Mouse (Mus musculus) ZHBTc4 (cell line): ENCODE results near the gene Wfikkn1.

Source experiments
- DNase-seq: peaks from one replicate; pipeline ENCODE4 v3.0.0-alpha.2; 2011; ENCODE audit warnings: low read depth, low spot score

Gene Wfikkn1

DNA sequence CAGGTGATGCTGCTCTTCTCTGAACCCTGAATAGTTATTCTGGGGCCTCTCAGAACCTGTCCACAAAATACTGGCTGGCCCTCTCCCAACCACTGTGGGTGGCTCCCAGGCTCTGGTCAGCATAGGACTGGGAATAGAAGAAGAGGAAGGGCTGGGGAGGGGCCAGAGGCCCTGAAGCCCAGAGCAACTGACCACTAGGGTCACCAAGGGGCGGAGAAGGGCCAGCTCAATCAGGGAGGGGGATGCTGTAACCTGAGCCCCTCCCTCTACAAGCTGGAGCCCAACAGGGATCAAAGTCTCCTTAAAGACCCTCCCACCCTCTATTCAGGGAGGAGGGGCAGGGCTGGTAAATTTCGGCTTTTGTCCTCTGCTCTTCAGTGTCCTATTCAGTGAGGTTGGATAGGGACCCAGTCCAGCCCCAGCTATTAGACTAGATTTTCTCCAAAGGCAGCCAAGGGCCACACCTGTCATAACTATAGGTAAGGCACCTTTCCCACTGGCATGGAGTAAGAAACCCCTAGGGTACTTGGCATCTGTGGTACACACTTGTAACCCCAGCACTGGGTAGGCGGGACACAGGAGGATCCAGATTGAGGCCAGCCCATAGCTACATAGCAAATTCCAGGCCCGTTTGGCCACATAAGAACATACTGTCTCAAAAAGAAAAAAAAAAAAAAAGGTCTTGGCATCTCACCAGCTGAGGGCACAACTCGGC, at the start of gene Wfikkn1:
Gene Wfikkn1 (minus strand): TSS at position 663 of the 715 bp plus-strand sequence.
- DNase-seq, result no peak

DNA sequence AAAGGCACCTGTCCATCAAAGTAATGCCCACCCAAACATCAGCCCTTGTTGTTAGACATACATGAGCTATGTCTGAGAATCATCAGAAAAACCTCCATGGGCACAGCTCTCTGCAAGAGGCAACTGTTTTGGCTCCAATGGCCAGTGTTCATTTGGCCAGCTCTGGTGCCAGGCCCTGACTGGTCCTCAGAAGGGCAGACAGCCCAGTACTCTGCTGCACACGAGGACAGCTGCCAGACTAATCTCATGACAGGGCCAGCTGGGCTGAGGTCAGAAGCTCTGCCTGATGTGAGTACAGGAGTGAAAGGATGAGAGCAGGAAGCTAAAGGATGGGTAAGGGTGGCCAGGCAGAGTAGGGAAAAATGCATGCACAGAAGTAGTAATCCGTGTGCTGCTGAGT, 44.7 kb upstream of the Wfikkn1 start:
- DNase-seq, result no peak

DNA sequence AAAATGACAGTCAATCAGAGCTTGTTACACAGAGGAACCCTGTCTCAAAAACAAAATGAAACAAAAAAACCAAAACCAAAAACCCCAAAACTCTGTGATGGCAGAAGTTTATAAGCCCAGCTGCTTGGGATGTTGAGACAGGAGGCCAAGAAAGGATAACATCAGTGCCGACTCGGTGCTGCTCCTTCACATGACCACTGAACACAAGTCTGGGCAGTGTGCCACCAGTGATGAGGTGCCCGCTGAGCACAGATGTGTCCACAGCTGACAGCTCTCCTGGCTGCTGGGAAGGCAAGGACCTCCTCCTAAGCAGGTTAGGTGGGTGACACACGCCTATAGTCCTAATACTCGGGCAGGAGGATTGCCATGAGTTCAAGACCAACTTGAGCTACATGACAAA, 41.5 kb upstream of the Wfikkn1 start:
- DNase-seq, result no peak

DNA sequence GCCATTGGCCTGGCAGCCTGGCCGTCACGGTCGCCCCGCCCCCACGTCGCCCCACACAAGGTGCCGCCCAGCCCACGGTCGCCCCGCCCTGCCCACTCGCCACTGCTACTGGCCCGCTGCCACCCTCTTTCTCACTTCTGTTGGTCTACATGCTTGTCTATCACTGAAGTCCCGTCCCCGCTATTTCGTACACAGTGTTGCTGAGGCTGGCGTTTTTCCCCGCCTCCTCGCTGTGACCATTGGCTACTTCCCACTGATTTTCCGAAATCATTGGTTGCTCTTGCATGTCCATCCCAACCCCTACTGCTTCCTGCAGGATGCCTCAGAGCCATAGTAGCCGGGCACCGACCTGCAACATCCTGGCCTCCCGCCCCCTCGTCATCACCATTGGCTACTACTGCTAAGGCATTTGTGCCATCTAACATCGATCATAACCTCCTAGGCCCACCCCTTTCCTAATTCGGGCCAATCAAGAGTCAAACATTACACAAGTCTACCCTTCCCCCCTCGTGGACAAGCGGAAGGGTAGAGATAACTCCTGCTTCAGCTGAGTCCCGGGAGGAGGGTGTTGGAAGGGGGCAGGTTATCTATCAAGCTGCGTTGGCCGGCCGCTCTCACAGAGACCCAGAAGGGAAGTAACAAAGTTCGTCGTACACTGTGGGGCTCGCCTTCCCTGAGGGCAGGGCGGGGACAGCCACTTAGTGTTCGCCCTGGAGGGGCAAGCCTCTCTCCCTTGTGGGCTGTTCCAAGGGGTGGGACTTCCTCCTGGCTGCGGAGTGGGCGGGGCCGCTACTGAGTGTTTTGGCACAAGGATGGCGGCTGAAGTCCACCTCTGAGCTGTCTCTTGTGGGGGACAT, 39.4 kb upstream of the Wfikkn1 start:
- DNase-seq, result peak; percentile 100

DNA sequence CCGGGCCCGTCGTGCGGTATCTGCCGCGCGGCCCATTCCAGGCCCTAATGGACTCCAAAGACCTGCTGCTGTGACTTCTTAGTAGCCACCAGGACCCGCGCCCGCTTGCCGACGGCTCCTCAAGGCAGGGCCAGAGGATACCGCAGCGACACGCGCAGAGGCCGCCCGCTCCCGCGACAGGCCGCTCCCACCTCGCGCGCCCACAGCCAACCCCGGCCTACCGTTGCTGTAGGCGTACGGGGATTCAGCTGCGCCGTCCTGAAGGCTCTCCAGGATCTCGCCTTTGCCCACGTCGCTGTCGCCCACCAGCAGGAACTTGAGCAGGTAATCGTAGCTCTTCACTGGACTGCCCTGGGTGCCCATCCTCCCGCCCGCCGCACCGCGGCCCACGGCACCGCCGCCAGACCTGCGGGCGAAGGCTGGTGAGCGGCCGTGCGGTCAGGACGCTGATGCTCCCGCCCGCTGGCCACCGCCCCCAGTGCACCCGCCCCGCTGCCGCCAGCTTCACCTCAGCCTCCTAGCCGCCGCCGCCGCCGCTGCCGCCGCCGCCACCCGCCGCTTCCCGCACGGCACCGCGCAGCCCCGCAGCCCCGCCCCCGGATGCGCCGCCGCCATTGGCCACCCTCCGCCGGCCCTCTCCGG, 38.6 kb upstream of the Wfikkn1 start, which contains the start of gene Rab40c:
Gene Rab40c (minus strand): TSS at position 584 of the 642 bp plus-strand sequence.
- DNase-seq, result peak; percentile 71

DNA sequence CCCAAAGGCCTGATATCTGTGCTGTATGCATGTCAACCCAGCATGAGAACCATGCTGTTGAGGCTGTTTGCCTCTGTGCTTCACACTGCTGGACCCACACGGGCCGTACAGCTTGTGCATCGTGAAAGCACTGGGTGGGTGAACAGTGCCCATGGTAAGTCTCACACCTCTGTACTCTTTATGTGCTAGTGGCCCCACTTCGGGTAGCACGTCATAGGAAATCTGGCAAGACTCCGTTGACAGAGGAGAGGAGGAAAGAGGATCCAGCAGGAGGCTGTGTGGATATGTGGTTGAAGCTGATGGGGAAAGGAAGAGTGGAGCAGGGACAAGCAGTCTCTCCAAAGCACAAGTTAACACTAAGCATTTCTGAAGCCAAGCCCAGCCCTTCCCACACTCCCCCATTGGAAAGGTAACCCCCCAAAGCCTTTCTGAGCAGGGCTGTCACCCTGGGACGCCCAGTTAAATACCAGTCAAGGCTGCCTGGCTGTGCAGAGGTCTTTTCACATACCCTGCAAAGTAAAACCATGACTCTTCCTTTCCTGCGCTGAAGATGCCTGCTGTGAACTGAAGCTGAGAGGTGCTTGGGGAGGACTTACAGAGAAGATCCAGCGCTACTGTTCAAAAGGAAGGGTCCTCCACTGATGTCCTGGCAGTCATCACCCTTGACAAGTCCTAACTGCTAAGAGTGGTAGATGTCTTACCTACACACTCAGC, 37.5 kb upstream of the Wfikkn1 start:
- no peak for DNase-seq

DNA sequence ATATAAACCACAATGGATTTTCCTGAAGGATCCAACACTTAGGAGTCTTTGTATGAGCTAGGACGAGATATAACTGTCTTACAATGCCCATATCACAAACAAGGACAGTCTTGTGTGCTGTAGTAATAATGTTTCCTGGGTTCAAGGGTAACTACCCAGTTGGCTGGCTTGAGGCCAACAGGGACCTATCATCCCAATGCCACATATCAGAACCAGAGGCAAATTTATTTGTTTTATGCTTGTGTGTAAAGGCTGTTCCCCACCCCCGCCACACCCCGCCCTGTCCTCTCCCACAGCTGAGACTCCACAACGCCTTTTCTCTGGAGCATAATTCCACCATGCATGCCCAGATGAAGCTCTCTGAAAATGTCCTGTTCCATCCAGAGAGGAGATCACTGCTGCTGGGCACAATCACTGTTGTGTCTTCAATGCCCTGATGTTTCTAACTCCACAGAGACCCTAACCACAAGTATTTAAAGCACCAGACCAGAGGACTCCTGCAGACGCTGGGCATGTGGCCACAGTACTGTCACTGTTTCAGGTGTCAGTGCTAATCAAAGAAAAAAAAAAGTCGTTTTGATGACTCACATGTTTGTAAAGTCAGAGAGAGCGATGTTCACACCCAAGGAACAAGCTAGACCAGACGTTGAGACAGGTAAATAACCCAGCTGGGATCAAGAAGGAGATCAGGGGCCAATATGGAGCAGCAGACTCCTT, 36.4 kb upstream of the Wfikkn1 start:
- no peak for DNase-seq

DNA sequence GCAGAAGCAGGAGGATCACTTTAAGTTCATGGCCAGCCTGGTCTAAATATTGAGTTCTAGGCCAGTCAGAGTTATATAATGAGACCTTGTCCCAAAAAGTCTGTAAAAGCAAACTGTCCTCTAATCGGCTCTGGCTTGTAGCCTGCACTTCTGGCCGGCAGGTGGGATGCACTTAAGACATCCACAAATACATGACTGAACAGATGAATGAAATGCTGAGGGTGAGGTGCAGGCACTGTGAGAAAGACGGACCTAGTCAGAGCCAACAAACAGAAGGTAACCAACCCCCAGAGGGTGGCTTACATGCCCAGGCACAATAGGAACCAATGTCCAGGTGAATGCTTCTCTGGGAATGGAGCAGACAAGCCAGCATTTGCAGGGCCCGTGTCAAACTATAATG, 33.6 kb upstream of the Wfikkn1 start:
- DNase-seq, result no peak

DNA sequence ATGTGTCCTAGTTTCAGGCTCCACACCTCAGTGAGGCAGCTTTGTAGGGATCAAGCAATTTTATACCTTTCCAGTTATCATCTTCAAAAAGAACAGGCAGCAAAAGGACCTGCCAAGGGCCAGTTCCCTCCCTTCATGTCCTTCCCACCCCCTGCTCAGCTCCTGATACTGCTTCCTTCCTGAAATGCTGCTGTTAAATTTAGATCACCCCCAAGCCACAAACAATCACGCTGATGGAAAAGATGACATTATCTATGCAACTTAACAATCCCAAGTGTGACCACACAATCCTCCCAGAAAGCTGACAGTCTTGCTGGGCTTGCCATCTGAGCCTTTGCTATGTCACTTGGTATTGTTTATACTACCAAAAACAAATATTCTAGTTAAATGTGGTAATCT, 33.2 kb upstream of the Wfikkn1 start:
- no peak for DNase-seq

DNA sequence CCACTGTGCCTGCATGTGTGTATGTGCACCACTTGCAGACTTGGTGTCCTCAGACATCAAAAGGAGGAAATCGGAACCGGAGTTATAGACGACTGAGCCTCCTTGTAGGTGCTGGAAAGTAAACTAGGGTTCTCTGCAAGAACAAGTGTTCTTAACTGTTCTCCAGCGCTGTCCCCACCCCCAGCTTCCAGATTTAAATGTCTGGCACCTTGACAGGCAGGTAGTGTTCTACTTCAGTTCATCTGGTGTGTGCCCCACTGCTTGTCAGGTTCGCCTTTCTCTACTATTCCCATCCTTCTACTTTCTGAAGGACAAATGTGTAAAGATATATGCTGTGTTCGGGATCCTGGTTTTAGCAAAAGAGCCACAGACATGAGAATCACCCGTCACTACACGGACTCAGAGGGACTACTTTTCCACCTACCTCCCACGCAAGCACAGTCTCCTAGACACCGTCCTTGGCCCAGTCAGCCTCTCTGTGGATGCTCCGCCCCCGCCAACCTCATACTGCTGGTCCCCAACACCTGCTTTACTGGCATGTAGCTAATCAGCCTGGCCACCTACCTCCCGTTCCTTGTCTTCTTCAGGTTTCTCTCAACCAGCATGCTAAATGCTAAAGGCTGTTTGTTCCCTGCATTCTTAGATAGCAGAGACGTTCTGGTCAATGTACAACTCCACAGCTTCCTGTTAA, 32.7 kb upstream of the Wfikkn1 start:
- DNase-seq, result peak; percentile 20

DNA sequence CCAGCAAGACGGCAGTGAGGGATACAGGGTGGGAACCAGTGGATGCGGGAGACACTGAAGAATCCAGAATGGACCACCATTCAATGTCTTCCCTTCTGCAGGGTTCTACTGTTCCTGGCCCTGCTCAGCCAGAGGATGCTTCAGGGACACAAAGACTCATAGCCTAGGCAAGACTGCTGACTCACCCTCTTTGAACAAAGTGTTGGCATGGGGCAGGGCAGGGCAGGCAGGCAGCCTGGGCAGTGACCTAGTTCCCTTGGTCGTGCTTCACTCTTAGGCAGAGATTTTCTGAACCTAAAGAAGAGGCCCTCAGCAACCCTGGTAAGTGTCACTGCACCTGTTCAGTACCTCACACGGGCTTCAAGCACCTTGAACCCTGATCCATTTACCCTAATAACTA, 31.2 kb upstream of the Wfikkn1 start:
- DNase-seq, result no peak

DNA sequence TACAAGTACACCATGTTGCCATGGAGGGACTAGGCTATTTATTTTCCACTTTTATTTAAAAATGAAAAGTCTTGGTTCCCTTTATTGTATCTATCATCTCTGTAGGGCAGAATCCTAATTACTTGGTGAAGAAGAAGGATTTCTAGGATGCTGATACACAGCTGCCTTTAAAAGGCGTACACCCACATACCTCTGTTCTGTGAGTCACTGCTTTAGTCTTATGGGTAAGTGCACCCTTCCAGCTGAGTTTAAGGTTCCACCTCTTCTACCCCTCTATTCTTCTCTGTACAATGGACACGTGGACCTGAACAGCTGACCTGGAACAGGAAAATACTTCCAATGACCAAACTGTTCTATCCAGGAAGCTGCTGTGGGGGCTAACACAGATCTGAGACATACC, 27.0 kb upstream of the Wfikkn1 start:
- no peak for DNase-seq

DNA sequence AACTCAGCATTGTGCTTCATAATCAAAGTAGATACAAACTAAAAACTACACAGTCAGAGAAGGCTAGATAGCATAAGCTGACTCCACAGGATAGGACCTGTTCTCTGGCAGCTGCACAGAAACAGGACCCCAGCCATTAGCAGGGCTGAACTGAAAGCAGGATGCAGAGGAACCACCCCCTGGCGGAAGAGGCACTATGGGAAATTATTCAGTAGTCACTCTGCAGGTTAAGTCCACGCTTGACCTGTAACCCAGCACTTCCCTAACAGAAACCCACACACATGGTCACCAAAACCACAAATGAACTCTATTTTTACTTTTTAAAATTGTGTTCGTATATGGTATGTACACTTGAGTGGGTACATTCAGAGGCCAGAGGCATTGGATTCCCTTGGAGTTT, 22.4 kb upstream of the Wfikkn1 start:
- no peak for DNase-seq

DNA sequence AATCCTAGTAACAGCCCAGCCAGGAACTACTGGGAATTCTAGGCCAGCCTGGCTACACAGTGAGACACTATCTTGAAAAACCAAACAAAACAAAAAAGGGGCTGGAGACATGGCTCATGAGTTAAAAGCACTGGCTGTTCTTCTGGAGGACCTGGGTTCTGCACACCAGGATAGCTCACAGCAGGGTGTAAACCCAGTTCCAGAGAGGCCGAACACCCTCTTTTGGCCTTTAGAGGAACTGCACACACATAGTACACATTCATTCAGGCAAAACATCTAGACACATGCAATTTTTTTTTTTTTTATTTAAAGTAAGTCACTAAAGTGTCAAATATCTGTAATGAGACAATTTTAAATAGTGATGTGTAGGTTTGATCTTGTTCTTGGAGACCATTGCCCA, 19.5 kb upstream of the Wfikkn1 start:
- DNase-seq, result peak; percentile 65

DNA sequence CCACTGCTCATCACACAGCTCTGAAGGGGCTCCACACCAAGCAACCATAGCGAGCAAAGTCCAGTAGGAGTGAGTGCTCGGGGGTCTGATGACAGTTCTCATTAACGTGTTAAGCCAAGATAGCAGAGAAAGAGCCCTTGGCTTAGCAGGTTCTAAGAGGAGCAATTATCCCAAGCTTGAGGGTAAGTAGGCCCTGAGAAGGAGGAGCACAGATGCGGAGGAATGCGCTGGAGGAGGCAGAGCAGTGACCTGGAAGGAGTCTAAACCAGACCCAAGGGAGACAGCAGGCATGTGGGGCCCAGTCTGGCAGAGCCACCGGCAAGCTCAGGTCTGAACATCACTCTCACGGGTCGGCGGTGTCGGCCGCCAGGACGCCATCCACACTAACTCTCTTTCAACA, 15.2 kb upstream of the Wfikkn1 start:
- DNase-seq, result no peak

DNA sequence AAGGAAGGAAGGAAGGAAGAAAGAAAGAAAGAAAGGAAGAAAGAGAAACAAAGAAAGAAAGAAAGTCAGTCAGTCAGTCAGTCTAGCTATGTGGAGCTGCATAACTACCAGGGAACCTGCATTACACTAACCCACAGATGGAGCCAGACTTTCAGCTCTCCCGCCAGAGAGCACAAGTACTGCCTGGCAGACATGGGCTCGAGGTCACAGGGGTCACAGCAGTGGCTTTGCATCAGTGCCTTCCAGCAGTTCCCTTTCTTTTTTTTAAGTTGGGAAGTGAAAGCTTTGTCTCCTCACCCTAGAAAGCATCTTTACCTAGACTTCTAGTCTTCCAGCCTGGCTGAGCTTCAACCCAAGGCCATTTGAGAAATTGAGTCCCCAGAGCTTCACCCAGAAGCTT, 14.8 kb upstream of the Wfikkn1 start:
- DNase-seq, result no peak

DNA sequence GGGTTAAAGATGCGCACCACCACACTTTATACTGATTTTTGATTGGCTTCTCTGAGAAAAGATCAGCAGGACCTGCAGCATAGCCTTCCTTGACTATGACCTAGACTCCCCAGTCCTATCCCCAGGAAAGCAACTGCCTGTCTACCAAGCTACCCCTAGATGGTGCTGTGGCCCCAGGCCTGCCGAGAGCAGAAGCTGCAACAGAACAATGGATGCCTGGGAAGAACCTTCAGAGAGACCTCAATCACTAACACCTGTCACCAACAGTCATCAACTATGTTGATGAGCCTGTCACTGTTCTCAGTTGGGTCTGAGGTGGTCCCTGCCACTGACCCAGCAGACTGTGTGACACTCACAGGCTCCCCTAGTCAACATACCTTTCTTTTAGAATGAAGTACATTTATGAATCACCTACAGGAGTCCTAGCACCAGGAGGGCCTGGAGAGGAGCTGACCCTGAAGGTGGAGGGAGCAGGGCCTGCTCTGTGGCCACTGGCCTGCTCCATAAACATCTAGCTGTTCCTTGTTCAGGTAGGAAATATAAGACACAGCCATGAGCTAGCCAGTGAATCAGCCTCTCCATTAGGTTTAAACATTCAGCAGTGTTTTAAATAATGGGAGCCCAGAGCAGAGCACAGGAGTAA, 13.4 kb upstream of the Wfikkn1 start:
- DNase-seq, result peak; percentile 83

DNA sequence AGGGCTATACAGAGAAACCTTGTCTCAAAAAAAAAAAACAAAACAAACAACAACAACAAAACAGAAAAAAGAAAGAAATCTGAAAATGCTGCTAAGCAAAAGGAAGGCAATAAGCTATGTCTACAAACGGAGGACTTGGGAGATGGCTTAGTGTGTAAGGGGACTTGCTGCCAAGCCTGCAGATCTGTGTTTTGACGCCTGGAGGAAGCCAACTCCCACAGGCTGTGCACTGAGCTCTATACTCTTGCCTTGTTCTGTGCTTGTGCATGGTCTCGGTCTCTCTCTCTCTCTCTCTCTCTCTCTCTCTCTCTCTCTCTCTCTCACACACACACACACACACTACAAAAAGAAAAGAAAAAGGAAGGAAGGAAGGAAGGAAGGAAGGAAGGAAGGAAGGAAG, 8.2 kb upstream of the Wfikkn1 start:
- DNase-seq, result no peak

DNA sequence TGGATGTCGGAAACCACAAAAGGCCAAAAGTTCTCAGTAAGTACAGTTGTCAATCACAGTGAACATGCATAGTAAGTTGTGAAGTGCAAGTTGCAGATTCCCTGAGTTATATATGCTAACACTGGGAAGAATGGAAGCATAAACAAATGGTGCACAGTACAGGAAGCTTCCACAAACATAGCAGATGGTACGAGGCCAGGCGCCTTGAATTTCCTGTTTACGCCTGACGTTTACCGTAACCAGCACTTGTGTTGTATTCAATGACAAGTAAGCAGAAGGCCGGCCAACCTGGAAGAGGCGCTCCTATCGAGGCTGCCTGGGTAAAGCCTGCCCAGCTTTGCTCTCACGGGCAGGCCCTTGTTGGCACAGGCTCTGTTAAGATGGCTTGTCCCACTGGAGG, 6.8 kb upstream of the Wfikkn1 start:
- no peak for DNase-seq

DNA sequence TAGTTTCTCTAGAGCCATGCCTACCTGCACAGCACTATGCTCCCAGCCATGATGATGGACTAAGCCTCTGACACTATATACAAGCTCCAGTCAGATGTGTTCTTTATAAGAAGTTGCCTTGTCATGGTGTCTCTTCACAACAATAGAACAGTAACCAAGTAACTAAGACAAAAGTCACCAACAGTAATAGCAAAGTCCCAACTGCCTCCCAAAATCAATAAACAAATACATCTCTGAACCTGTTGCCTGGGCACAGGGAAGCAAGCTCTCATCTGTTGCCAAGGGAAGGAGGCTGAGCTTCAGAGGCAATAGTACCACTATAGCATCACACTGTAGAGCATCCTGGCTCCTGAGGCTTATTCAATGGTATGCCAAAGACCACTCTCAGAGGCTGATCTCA, 6.1 kb upstream of the Wfikkn1 start:
- DNase-seq, result no peak
